Mouse (Mus musculus): ENCODE results near the gene D330045A20Rik. TPM values are rescaled to one million over a fixed set of nuclear protein-coding genes. Genes with fewer than 3 reads are reported as not detected.

Gene D330045A20Rik
- polyA plus RNA-seq, 1 experiment from 2014 or later, result 3.0 TPM

Other genes starting within 250 kb of the D330045A20Rik start
- gene Trap1a, start 146.7 kb upstream of the D330045A20Rik start, polyA plus RNA-seq (2014; fragmentation: Nextera tagmentation; extraction: Ambion mirVana), result 0.56 and 0.70 TPM in 2 replicates
- gene Rnf128, start 82.9 kb downstream of the D330045A20Rik start, polyA plus RNA-seq (2014; fragmentation: Nextera tagmentation; extraction: Ambion mirVana), result 52.9 and 57.4 TPM in 2 replicates
- 0.53 and 0.70 TPM in 2 replicates for gene Tbc1d8b, start 204.6 kb downstream of the D330045A20Rik start, polyA plus RNA-seq (2014; fragmentation: Nextera tagmentation; extraction: Ambion mirVana)
- not detected in 2 replicates for gene Gm15013, start 234.1 kb downstream of the D330045A20Rik start, polyA plus RNA-seq (2014; fragmentation: Nextera tagmentation; extraction: Ambion mirVana)